Mouse (Mus musculus) MEL (cell line): ENCODE results near the gene Gjc2. TPM values are rescaled to one million over a fixed set of nuclear protein-coding genes. Genes with fewer than 3 reads are reported as not detected.

Experiments
- DNase-seq: peaks from one replicate; pipeline ENCODE4 v3.0.0; 2011; ENCODE audit warnings: low read depth, low spot score
- H3K27ac ChIP-seq: 2 replicates; pipeline ENCODE4 v1.5.1; 2012; ENCODE audit warnings: low read depth, mild to moderate bottlenecking, control low read depth, low read length, moderate library complexity; ENCODE audit not compliant: control insufficient read depth
- H3K27me3 ChIP-seq, 2 experiments: fragments of 150-350 bp in 1 of 2; sonication (generic) in 1 of 2; 2 replicates each; pipeline ENCODE4 v1.6.1; 2012; ENCODE audit warnings: low read length in 2 of 2, mild to moderate bottlenecking in 2 of 2, improper control_type of control experiment in 1 of 2, moderate library complexity in 1 of 2; ENCODE audit not compliant: insufficient read depth in 2 of 2, control insufficient read depth in 1 of 2
- H3K36me3 ChIP-seq, 2 experiments: 2 replicates each; pipeline ENCODE4 v1.6.1; 2012 to 2014; ENCODE audit warnings: low read length in 2 of 2, improper control_type of control experiment in 1 of 2, inconsistent platforms in 1 of 2, mild to moderate bottlenecking in 1 of 2; ENCODE audit not compliant: insufficient read depth in 2 of 2, control insufficient read depth in 1 of 2
- H3K4me1 ChIP-seq, 2 experiments: fragments of 150-350 bp in 1 of 2; sonication (generic) in 1 of 2; 2 replicates each; pipeline ENCODE4 v1.6.1; 2012; ENCODE audit warnings: low read length in 2 of 2, improper control_type of control experiment in 1 of 2, mild to moderate bottlenecking in 1 of 2; ENCODE audit not compliant: insufficient read depth in 2 of 2, control insufficient read depth in 1 of 2
- H3K4me3 ChIP-seq, 2 experiments: fragments of 150-350 bp in 1 of 2; sonication (generic) in 1 of 2; 2 replicates each; pipeline ENCODE4 v1.5.1; 2012; ENCODE audit warnings: low read depth in 2 of 2, low read length in 2 of 2, mild to moderate bottlenecking in 2 of 2, moderate library complexity in 2 of 2, control low read depth in 1 of 2, improper control_type of control experiment in 1 of 2; ENCODE audit not compliant: control insufficient read depth in 1 of 2, insufficient read depth in 1 of 2
- H3K79me2 ChIP-seq: 2 replicates; pipeline ENCODE4 v1.6.1; 2012; ENCODE audit warnings: mild to moderate bottlenecking, low read length, moderate library complexity; ENCODE audit not compliant: control insufficient read depth, poor library complexity, insufficient read depth
- H3K9ac ChIP-seq: 2 replicates; pipeline ENCODE4 v1.6.1; 2012; ENCODE audit warnings: low read depth, mild to moderate bottlenecking, control low read depth, low read length, moderate library complexity; ENCODE audit not compliant: control insufficient read depth, poor library complexity, severe bottlenecking
- H3K9me3 ChIP-seq: fragments of 150-350 bp; sonication (generic); replicated peaks from 2 replicates; pipeline ENCODE4 v1.6.1; 2012; ENCODE audit warnings: mild to moderate bottlenecking, low read length, improper control_type of control experiment, moderate library complexity; ENCODE audit not compliant: insufficient read depth
- BHLHE40 ChIP-seq: IDR thresholded peaks from 2 replicates; pipeline ENCODE4 v1.6.1; 2012; ENCODE audit warnings: low read depth, mild to moderate bottlenecking, inconsistent platforms, low read length, improper control_type of control experiment, borderline replicate concordance
- GATA1 ChIP-seq: IDR thresholded peaks from 2 replicates; pipeline ENCODE4 v1.6.1; 2011; ENCODE audit warnings: low read depth, low read length, improper control_type of control experiment
- JUND ChIP-seq: IDR thresholded peaks from 2 replicates; pipeline ENCODE4 v1.6.1; 2011; ENCODE audit warnings: low read depth, mild to moderate bottlenecking, improper control_type of control experiment, low read length
- POLR2A ChIP-seq, 2 experiments: IDR thresholded peaks; 2 replicates each; pipeline ENCODE4 v1.6.1; 2011 to 2012; ENCODE audit warnings: low read length in 2 of 2, mild to moderate bottlenecking in 2 of 2, control low read depth in 1 of 2, improper control_type of control experiment in 1 of 2, low read depth in 1 of 2, moderate library complexity in 1 of 2; ENCODE audit not compliant: control insufficient read depth in 1 of 2, insufficient read depth in 1 of 2, poor library complexity in 1 of 2
- polyA plus RNA-seq, 2 experiments: library from polyadenylated mRNA; stranded (reverse) in 1 of 2; unstranded in 1 of 2; fragments of >175 nt in 1 of 2; fragments of >200 nt in 1 of 2; gene quantifications; 2 replicates each; pipeline versions ENCODE4 v1.2.1 to v1.2.4; 2012; ENCODE audit warnings: low replicate concordance in 2 of 2, low read depth in 1 of 2; ENCODE audit not compliant: insufficient read length in 2 of 2, insufficient read depth in 1 of 2, missing spikeins in 1 of 2
- total RNA-seq: library from RNA; depleted of rRNA; stranded (reverse); fragments of 300-350 nt; gene quantifications from 2 replicates; pipeline ENCODE4 v1.2.3, GENCODE M21; 2012; rRNA removed

Gjc2 gene
- total and polyA plus RNA-seq, 3 experiments: 0.07 to 0.08 TPM; not detected in 1

- H3K27ac ChIP-seq: no peak overlapping the region
- H3K27me3 ChIP-seq: peaks cover 0 to 3% of the 10 kb centered on the region in 2 experiments; a peak in 1 of 4 replicates
- no peak overlapping the region for H3K9ac ChIP-seq
- no peak for DNase-seq
- H3K36me3 ChIP-seq: no peaks in the 10 kb centered on the region
- no peak for TF ChIP-seq JUND
- TF ChIP-seq, all 39 proteins: peak for 0
- Histone ChIP-seq H3K79me2 (no peaks in the 10 kb centered on the region), H3K4me3 (no peak overlapping the region), H3K9me3 (no peaks in the 10 kb centered on the region), H3K4me1 (no peaks in the 10 kb centered on the region)
Measured at GRCm38 (mm10) chr11:59131348-59131919, 51.6 kb downstream of the Gjc2 start.

- no peak for TF ChIP-seq POLR2A (IDR thresholded peaks at IDR 0.05; ENCODE audit: control insufficient read depth in 1 of 2, insufficient read depth in 1 of 2, low read depth in 1 of 2, low read length in 2 of 2, poor library complexity in 1 of 2)
- TF ChIP-seq GATA1: no peak
- TF ChIP-seq BHLHE40: no peak
- H3K27me3 ChIP-seq: peaks cover 0 to 3% of the 10 kb centered on the region in 2 experiments; a peak in 1 of 4 replicates
- no peak for DNase-seq
Measured at GRCm38 (mm10) chr11:59130782-59131181, 52.2 kb downstream of the Gjc2 start.

More at GRCm38 (mm10) chr11:59130782-59131181, 52.2 kb downstream of the Gjc2 start:
- H3K9ac ChIP-seq: no peak overlapping the region
- H3K79me2 ChIP-seq: no peaks in the 10 kb centered on the region
- H3K4me1 ChIP-seq: no peaks in the 10 kb centered on the region
- H3K4me3 ChIP-seq: no peak overlapping the region
- no peak overlapping the region for H3K27ac ChIP-seq
- H3K9me3 ChIP-seq: no peaks in the 10 kb centered on the region
- no peaks in the 10 kb centered on the region for H3K36me3 ChIP-seq

Other genes with a start within 250 kb of the Gjc2 start
- gene Rnf187, start 244.3 kb downstream of the Gjc2 start, total RNA-seq: 282 and 337 TPM in 2 replicates
- gene Rnf187, start 244.3 kb downstream of the Gjc2 start, polyA plus RNA-seq: 1,000 to 10,000 TPM in 1 of 2 experiments, 100 to 1,000 TPM in 1; 280 to 3,830 TPM
- 48.2 and 147 TPM in 2 replicates for gene Hist3h2ba, start 234.3 kb downstream of the Gjc2 start, total RNA-seq
- gene Hist3h2ba, start 234.3 kb downstream of the Gjc2 start, polyA plus RNA-seq: under 1 TPM in 1 of 2 experiments, not detected in 1; 0.21 TPM
- 184 and 300 TPM in 2 replicates for gene Hist3h2a, start 228.5 kb downstream of the Gjc2 start, total RNA-seq
- under 1 TPM in 1 of 2 experiments, not detected in 1; 0.42 TPM for gene Hist3h2a, start 228.5 kb downstream of the Gjc2 start, polyA plus RNA-seq
- gene Trim17, start 228.5 kb downstream of the Gjc2 start, total RNA-seq: 0.50 and 0.52 TPM in 2 replicates
- under 1 TPM in 1 of 2 experiments, not detected in 1; 0.82 TPM for gene Trim17, start 228.5 kb downstream of the Gjc2 start, polyA plus RNA-seq
- gene Trim11, start 205.1 kb downstream of the Gjc2 start, total RNA-seq: 22.9 and 27.0 TPM in 2 replicates
- gene Trim11, start 205.1 kb downstream of the Gjc2 start, polyA plus RNA-seq: 10 to 100 TPM in 1 of 2 experiments, not detected in 1; 24.8 TPM
- gene Obscn, start 46.8 kb downstream of the Gjc2 start, total RNA-seq: 0.20 and 0.54 TPM in 2 replicates
- under 1 TPM in 1 of 2 experiments, not detected in 1; 0.08 TPM for gene Obscn, start 46.8 kb downstream of the Gjc2 start, polyA plus RNA-seq
- gene Iba57, start 19.5 kb downstream of the Gjc2 start, total RNA-seq: 14.9 and 18.8 TPM in 2 replicates
- 10 to 100 TPM in 1 of 2 experiments, not detected in 1; 14.7 TPM for gene Iba57, start 19.5 kb downstream of the Gjc2 start, polyA plus RNA-seq
- gene Guk1, start 9.0 kb upstream of the Gjc2 start, total RNA-seq: 249 and 295 TPM in 2 replicates
- 100 to 1,000 TPM in 1 of 2 experiments, not detected in 1; 215 TPM for gene Guk1, start 9.0 kb upstream of the Gjc2 start, polyA plus RNA-seq
- 75.0 and 75.5 TPM in 2 replicates for gene Mrpl55, start 19.3 kb upstream of the Gjc2 start, total RNA-seq
- 10 to 100 TPM in 1 of 2 experiments, not detected in 1; 68.5 TPM for gene Mrpl55, start 19.3 kb upstream of the Gjc2 start, polyA plus RNA-seq
- 29.7 and 35.5 TPM in 2 replicates for gene 2310033P09Rik, start 25.1 kb upstream of the Gjc2 start, total RNA-seq
- 10 to 100 TPM in 1 of 2 experiments, not detected in 1; 59.8 TPM for gene 2310033P09Rik, start 25.1 kb upstream of the Gjc2 start, polyA plus RNA-seq
- 541 and 555 TPM in 2 replicates for gene Arf1, start 45.1 kb upstream of the Gjc2 start, total RNA-seq
- gene Arf1, start 45.1 kb upstream of the Gjc2 start, polyA plus RNA-seq: 100 to 1,000 TPM in 1 of 2 experiments, not detected in 1; 617 TPM
- not detected in 2 replicates for gene Wnt3a, start 107.5 kb upstream of the Gjc2 start, total RNA-seq
- not detected for gene Wnt3a, start 107.5 kb upstream of the Gjc2 start, polyA plus RNA-seq
- gene Wnt9a, start 123.7 kb upstream of the Gjc2 start, total RNA-seq: not detected in 2 replicates
- gene Wnt9a, start 123.7 kb upstream of the Gjc2 start, polyA plus RNA-seq: not detected
- gene Prss38, start 192.4 kb upstream of the Gjc2 start, total RNA-seq: not detected in 2 replicates
- gene Prss38, start 192.4 kb upstream of the Gjc2 start, polyA plus RNA-seq: not detected